Mouse (Mus musculus) heart, embryonic 14.5 days (tissue): ENCODE measurements around the gene Bad. TPM values are rescaled to one million over a fixed set of nuclear protein-coding genes. Genes with fewer than 3 reads are reported as not detected.

Experiments used
- ATAC-seq: fragments of 200-750 bp; cut with Nextera tagmentation; 2 replicates; pipeline ENCODE4 v1.8.0; 2017; ENCODE audit warnings: low read depth, moderate TSS enrichment; ENCODE audit not compliant: insufficient number of reproducible peaks, insufficient read depth, low FRiP score
- H3K27ac ChIP-seq, 2 experiments: fragments of 200-500 bp in 1 of 2; fragments of 300-500 bp in 1 of 2; sonication (generic) in 1 of 2; replicated peaks in 1 of 2; 2 replicates each; pipeline ENCODE4 v1.5.1; 2012 to 2014; ENCODE audit warnings: low read depth in 2 of 2, low read length in 2 of 2, control low read depth in 1 of 2, mild to moderate bottlenecking in 1 of 2, mixed read lengths in 1 of 2; ENCODE audit not compliant: control insufficient read depth in 1 of 2, insufficient read depth in 1 of 2
- H3K27me3 ChIP-seq: fragments of 300-500 bp; sonication (generic); 2 replicates; pipeline ENCODE4 v1.6.1; 2014; ENCODE audit warnings: mild to moderate bottlenecking, low read length, control low read depth; ENCODE audit not compliant: control insufficient read depth, insufficient read depth
- H3K36me3 ChIP-seq: fragments of 300-500 bp; sonication (generic); 2 replicates; pipeline ENCODE4 v1.6.1; 2014; ENCODE audit warnings: mild to moderate bottlenecking, control low read depth, low read length, mixed read lengths; ENCODE audit not compliant: control insufficient read depth, insufficient read depth
- H3K4me1 ChIP-seq, 2 experiments: fragments of 200-500 bp in 1 of 2; fragments of 300-500 bp in 1 of 2; sonication (generic) in 1 of 2; 2 replicates each; pipeline ENCODE4 v1.6.1; 2012 to 2014; ENCODE audit warnings: low read length in 2 of 2, control low read depth in 1 of 2, mixed read lengths in 1 of 2; ENCODE audit not compliant: control insufficient read depth in 2 of 2, insufficient read depth in 2 of 2
- H3K4me2 ChIP-seq: fragments of 300-500 bp; sonication (generic); 2 replicates; pipeline ENCODE4 v1.6.1; 2014; ENCODE audit warnings: mild to moderate bottlenecking, low read length
- H3K4me3 ChIP-seq, 2 experiments: fragments of 200-500 bp in 1 of 2; fragments of 300-500 bp in 1 of 2; sonication (generic) in 1 of 2; 2 replicates each; pipeline ENCODE4 v1.5.1; 2012 to 2014; ENCODE audit warnings: low read length in 2 of 2, mild to moderate bottlenecking in 2 of 2, control low read depth in 1 of 2, low read depth in 1 of 2, moderate library complexity in 1 of 2; ENCODE audit not compliant: control insufficient read depth in 1 of 2, insufficient read depth in 1 of 2
- H3K9ac ChIP-seq: fragments of 300-500 bp; sonication (generic); 2 replicates; pipeline ENCODE4 v1.6.1; 2014; ENCODE audit warnings: mild to moderate bottlenecking, low read length
- H3K9me3 ChIP-seq: fragments of 300-500 bp; sonication (generic); 2 replicates; pipeline ENCODE4 v1.6.1; 2016; ENCODE audit warnings: low read length, control low read depth; ENCODE audit not compliant: control insufficient read depth
- WGBS: fragments of 180-500 bp; shearing (Covaris S2); extraction: QIAGEN DNeasy Blood & Tissue Kit; methylation state at CpG from one replicate; pipeline ENCODE4 v1.1.7; 2014; 5-methylcytosine and 5-hydroxymethylcytosine counted together
- polyA plus RNA-seq: library from polyadenylated mRNA; unstranded; fragments of >200 nt; fragmentation: Nextera tagmentation; extraction: Ambion mirVana; gene quantifications from 2 replicates; pipeline ENCODE4 v1.2.1, GENCODE M21; 2014

Gene Bad
- polyA plus RNA-seq, 1 experiment from 2014 or later: 58.0 TPM

GRCm38 (mm10) chr19:6956461-6956860 lies 14.8 kb downstream of the Bad start:
- no peaks in the 10 kb centered on the region for H3K9me3 ChIP-seq
- WGBS: 79% methylated on average over 10 of the region's 10 CpGs
- H3K27me3 ChIP-seq: no peaks in the 10 kb centered on the region
- H3K4me3 ChIP-seq: no peak overlapping the region
- H3K27ac ChIP-seq: no peak overlapping the region
- peaks cover 25 to 39% of the 10 kb centered on the region in 2 experiments for H3K4me1 ChIP-seq
- peaks cover 63% of the 10 kb centered on the region for H3K36me3 ChIP-seq
- no peak for ATAC-seq
- H3K9ac ChIP-seq: no peak overlapping the region
- no peak overlapping the region for H3K4me2 ChIP-seq

- peak overlapping the region; percentile 66 to 74 for H3K4me3 ChIP-seq
- H3K27me3 ChIP-seq: no peaks in the 10 kb centered on the region
- peak overlapping the region in 1 of 2 experiments; percentile 41; a peak in 2 of 4 replicates for H3K27ac ChIP-seq
- H3K9me3 ChIP-seq: no peaks in the 10 kb centered on the region
- H3K4me2 ChIP-seq: peak overlapping the region; percentile 70
- 11% methylated on average over 15 of the region's 15 CpGs for WGBS
- peaks cover 26 to 35% of the 10 kb centered on the region in 2 experiments for H3K4me1 ChIP-seq
- no peak for ATAC-seq
- H3K9ac ChIP-seq: peak overlapping the region; percentile 81
- peaks cover 29% of the 10 kb centered on the region for H3K36me3 ChIP-seq
Observed at GRCm38 (mm10) chr19:6968491-6969271, 27.0 kb downstream of the Bad start.

DNA sequence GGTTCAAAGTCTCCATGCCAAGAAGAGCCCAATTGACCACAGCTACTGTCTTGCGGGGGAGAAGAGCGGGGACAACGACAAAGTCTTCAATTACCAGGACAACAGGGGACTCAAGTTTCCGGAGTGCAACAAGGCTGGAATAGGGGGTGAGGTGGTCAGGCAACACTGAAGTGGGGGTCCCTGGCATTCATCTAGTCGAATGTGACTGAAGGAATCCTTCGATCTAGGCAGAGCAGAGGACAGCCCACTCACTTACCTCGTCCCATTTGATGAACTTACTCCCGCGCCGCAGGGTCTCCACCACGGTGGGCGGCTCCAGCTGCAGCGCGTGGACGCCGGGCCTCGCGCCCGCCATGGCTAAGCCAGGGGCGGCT lies 27.6 kb downstream of the Bad start:
- under 1% methylated on average over 20 of the region's 20 CpGs for WGBS
- H3K4me1 ChIP-seq: peaks cover 26 to 40% of the 10 kb centered on the region in 2 experiments
- H3K9me3 ChIP-seq: no peaks in the 10 kb centered on the region
- peak overlapping the region; percentile 81 for H3K9ac ChIP-seq
- H3K36me3 ChIP-seq: peaks cover 23% of the 10 kb centered on the region
- peak overlapping the region in 1 of 2 experiments; percentile 41; a peak in 2 of 4 replicates for H3K27ac ChIP-seq
- H3K4me2 ChIP-seq: peak overlapping the region; percentile 70
- H3K4me3 ChIP-seq: peak overlapping the region; percentile 66 to 74
- ATAC-seq: no peak
- H3K27me3 ChIP-seq: no peaks in the 10 kb centered on the region

DNA sequence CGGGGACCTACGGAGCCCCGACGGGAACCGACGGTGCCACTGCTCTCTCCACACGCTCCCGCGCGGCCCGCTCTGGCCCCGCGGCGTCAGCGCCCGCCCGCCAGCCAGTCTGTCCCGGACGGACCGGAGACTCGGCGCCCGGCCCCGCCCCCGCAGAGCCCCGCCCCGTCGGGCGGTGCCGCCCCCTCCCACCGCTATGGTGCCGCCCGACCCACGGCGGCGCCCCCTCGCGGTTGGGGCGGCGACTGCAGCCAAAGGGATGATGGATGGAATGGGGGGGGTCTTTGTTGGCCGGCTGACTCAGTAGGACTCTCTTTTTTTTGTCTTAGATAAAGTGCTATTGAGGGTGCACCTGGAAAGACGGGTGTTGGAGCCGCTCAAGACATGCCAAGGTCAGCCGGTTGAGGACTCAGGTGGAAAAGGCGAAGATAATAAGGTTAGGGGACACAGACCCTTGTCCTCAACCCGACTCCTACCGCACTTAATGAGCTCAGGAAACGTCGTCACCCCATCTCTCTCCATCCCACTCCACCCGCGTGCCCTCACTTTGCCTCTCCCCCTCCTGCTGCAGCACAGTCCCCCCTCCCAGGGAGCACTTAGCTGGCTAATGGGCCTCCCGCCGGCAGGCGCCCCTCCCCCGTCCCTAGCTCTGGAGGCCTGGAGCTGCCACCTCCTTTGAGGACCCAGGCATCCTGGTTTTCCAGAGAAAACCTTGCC lies 28.2 kb downstream of the Bad start:
- peaks cover 26 to 40% of the 10 kb centered on the region in 2 experiments for H3K4me1 ChIP-seq
- peak overlapping the region; percentile 70 for H3K4me2 ChIP-seq
- peaks cover 17% of the 10 kb centered on the region for H3K36me3 ChIP-seq
- H3K4me3 ChIP-seq: peak overlapping the region; percentile 66 to 74
- WGBS: under 1% methylated on average over 44 of the region's 55 CpGs
- no peaks in the 10 kb centered on the region for H3K27me3 ChIP-seq
- peak overlapping the region in 1 of 2 experiments; percentile 42; a peak in 2 of 4 replicates for H3K27ac ChIP-seq
- H3K9ac ChIP-seq: peak overlapping the region; percentile 81
- peak; percentile 68 for ATAC-seq
- no peaks in the 10 kb centered on the region for H3K9me3 ChIP-seq

- Histone ChIP-seq H3K4me3 (peak overlapping the region in 1 of 2 experiments; percentile 66; a peak in 2 of 4 replicates), H3K4me1 (peaks cover 26 to 40% of the 10 kb centered on the region in 2 experiments), H3K36me3 (peaks cover 10% of the 10 kb centered on the region), H3K27me3 (no peaks in the 10 kb centered on the region), H3K4me2 (peak overlapping the region; percentile 70), H3K9ac (peak overlapping the region; percentile 81), H3K9me3 (no peaks in the 10 kb centered on the region), H3K27ac (peak overlapping the region in 1 of 2 experiments; percentile 42; a peak in 2 of 4 replicates)
- 27% methylated on average over 11 of the region's 11 CpGs for WGBS
- no peak for ATAC-seq
Observed at GRCm38 (mm10) chr19:6970460-6971085, 28.9 kb downstream of the Bad start.

- Histone ChIP-seq H3K9me3 (no peaks in the 10 kb centered on the region), H3K9ac (peak overlapping the region; percentile 16; the same call in 1 of the 2 replicates), H3K4me1 (peaks cover 28 to 49% of the 10 kb centered on the region in 2 experiments), H3K27me3 (no peaks in the 10 kb centered on the region), H3K27ac (peak overlapping the region in 1 of 2 experiments; percentile 19; a peak in 1 of 4 replicates), H3K4me2 (no peak overlapping the region), H3K36me3 (peaks cover 2% of the 10 kb centered on the region; the same call in 1 of the 2 replicates), H3K4me3 (no peak overlapping the region)
- no peak for ATAC-seq
- 41% methylated on average over 6 of the region's 6 CpGs for WGBS
Observed at GRCm38 (mm10) chr19:6971644-6972043, 30.0 kb downstream of the Bad start.

DNA sequence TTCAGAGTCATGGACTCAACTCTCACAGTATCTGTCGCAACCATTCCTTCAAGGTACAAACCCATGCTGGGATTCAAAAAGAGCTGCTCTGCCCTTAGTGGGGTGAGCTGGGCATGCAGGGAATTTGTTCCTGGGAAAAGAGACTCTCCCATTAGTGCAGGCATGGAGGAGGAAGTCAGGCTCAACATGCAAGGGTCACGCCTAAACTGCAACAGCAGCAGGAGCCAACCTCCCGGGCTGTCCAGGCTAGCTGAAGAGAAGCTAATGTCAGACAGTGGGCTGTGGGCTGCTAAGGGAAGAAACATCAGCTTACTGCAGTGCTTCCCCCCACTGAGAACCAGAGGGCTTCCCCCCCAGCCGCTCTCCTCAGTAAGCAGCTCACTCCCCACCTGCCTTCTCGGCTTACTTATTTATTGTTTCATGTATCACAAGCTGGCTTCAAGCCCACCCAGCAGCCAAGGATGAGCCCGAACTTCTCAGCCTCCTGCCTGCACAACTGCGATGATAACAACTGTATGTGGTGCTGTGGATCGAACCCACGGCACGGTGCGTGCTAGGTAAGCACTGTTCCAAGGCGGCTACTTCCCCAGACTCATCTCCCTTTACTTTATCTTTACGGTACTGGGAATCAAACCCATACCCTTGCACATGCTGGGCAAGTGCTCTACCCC lies 30.7 kb downstream of the Bad start:
- Histone ChIP-seq H3K4me2 (no peak overlapping the region), H3K4me1 (peaks cover 30 to 56% of the 10 kb centered on the region in 2 experiments), H3K36me3 (peaks cover 9% of the 10 kb centered on the region), H3K9me3 (no peaks in the 10 kb centered on the region), H3K4me3 (no peak overlapping the region), H3K27me3 (no peaks in the 10 kb centered on the region), H3K9ac (peak overlapping the region; percentile 16; the same call in 1 of the 2 replicates), H3K27ac (peak overlapping the region in 1 of 2 experiments; percentile 19; a peak in 1 of 4 replicates)
- 81% methylated on average over 13 of the region's 13 CpGs for WGBS
- no peak for ATAC-seq
